Mouse (Mus musculus) pancreas, adult 10 weeks (tissue): ENCODE data around the gene Hist1h2bg. TPM values are rescaled to one million over a fixed set of nuclear protein-coding genes. Genes with fewer than 3 reads are reported as not detected.

Experiments used
- polyA plus RNA-seq: library from polyadenylated mRNA; stranded (reverse); fragments of 350-450 nt; fragmentation: Illumina TruSeq; extraction: RNeasy Lipid Tissue Mini Kit (QIAGEN cat#74804); gene quantifications from one replicate; pipeline ENCODE4 v1.2.3, GENCODE M21; 2015; ENCODE audit warnings: low read depth, low replicate concordance; ENCODE audit not compliant: insufficient read depth

Hist1h2bg gene
- polyA plus RNA-seq, 1 experiment from 2014 or later, result not detected

Other genes starting within 250 kb of the Hist1h2bg start
- 3.7 TPM for gene Zfp322a, start 202.2 kb upstream of the Hist1h2bg start, polyA plus RNA-seq
- gene Abt1, start 147.5 kb upstream of the Hist1h2bg start, polyA plus RNA-seq, result 1.1 TPM
- gene Btn1a1, start 105.5 kb upstream of the Hist1h2bg start, polyA plus RNA-seq, result not detected
- not detected for gene Btn2a2, start 82.5 kb upstream of the Hist1h2bg start, polyA plus RNA-seq
- 9.1 TPM for gene Hist1h4h, start 40.3 kb upstream of the Hist1h2bg start, polyA plus RNA-seq
- gene Hist1h2af, start 37.5 kb upstream of the Hist1h2bg start, polyA plus RNA-seq, result not detected
- gene Hist1h3g, start 36.0 kb upstream of the Hist1h2bg start, polyA plus RNA-seq, result not detected
- gene Hist1h2bh, start 28.0 kb upstream of the Hist1h2bg start, polyA plus RNA-seq, result not detected
- gene Hist1h3f, start 27.3 kb upstream of the Hist1h2bg start, polyA plus RNA-seq, result not detected
- not detected for gene Hist1h4f, start 19.7 kb upstream of the Hist1h2bg start, polyA plus RNA-seq
- gene Hist1h1d, start 18.1 kb upstream of the Hist1h2bg start, polyA plus RNA-seq, result 0.48 TPM
- not detected for gene Hist1h3e, start 9.0 kb upstream of the Hist1h2bg start, polyA plus RNA-seq
- not detected for gene Hist1h2ae, start 176 bp upstream of the Hist1h2bg start, polyA plus RNA-seq
- gene Hist1h2bf, start 2.8 kb downstream of the Hist1h2bg start, polyA plus RNA-seq, result not detected
- gene Hist1h2ad, start 3.0 kb downstream of the Hist1h2bg start, polyA plus RNA-seq, result not detected
- gene Hist1h3d, start 4.4 kb downstream of the Hist1h2bg start, polyA plus RNA-seq, result not detected
- not detected for gene Hist1h4d, start 10.2 kb downstream of the Hist1h2bg start, polyA plus RNA-seq
- gene Hist1h2be, start 49.7 kb downstream of the Hist1h2bg start, polyA plus RNA-seq, result 1.9 TPM
- 0.70 TPM for gene Hist1h1e, start 51.2 kb downstream of the Hist1h2bg start, polyA plus RNA-seq
- 0.33 TPM for gene Hist1h2ac, start 112.6 kb downstream of the Hist1h2bg start, polyA plus RNA-seq
- 37.3 TPM for gene Hist1h2bc, start 112.8 kb downstream of the Hist1h2bg start, polyA plus RNA-seq
- gene Hist1h1t, start 124.4 kb downstream of the Hist1h2bg start, polyA plus RNA-seq, result not detected
- gene Hist1h4c, start 127.1 kb downstream of the Hist1h2bg start, polyA plus RNA-seq, result 2.0 TPM
- gene Hfe, start 139.5 kb downstream of the Hist1h2bg start, polyA plus RNA-seq, result 11.9 TPM
- 18.7 TPM for gene Hist1h1c, start 167.4 kb downstream of the Hist1h2bg start, polyA plus RNA-seq
- not detected for gene Hist1h3c, start 174.2 kb downstream of the Hist1h2bg start, polyA plus RNA-seq
- gene Hist1h2bb, start 175.3 kb downstream of the Hist1h2bg start, polyA plus RNA-seq, result not detected
- gene Hist1h2ab, start 179.7 kb downstream of the Hist1h2bg start, polyA plus RNA-seq, result not detected
- not detected for gene Hist1h3b, start 180.9 kb downstream of the Hist1h2bg start, polyA plus RNA-seq
- not detected for gene Hist1h4b, start 185.6 kb downstream of the Hist1h2bg start, polyA plus RNA-seq
- gene Hist1h4a, start 189.8 kb downstream of the Hist1h2bg start, polyA plus RNA-seq, result not detected
- not detected for gene Hist1h3a, start 191.0 kb downstream of the Hist1h2bg start, polyA plus RNA-seq
- gene Hist1h1a, start 192.3 kb downstream of the Hist1h2bg start, polyA plus RNA-seq, result not detected
- gene Trim38, start 198.5 kb downstream of the Hist1h2bg start, polyA plus RNA-seq, result not detected
- gene Slc17a2, start 235.6 kb downstream of the Hist1h2bg start, polyA plus RNA-seq, result not detected